Mouse (Mus musculus): ENCODE measurements around the gene Grwd1. TPM values are rescaled to one million over a fixed set of nuclear protein-coding genes. Genes with fewer than 3 reads are reported as not detected.

Gene Grwd1
- polyA plus RNA-seq, 1 experiment from 2014 or later, result 71.6 TPM

DNA sequence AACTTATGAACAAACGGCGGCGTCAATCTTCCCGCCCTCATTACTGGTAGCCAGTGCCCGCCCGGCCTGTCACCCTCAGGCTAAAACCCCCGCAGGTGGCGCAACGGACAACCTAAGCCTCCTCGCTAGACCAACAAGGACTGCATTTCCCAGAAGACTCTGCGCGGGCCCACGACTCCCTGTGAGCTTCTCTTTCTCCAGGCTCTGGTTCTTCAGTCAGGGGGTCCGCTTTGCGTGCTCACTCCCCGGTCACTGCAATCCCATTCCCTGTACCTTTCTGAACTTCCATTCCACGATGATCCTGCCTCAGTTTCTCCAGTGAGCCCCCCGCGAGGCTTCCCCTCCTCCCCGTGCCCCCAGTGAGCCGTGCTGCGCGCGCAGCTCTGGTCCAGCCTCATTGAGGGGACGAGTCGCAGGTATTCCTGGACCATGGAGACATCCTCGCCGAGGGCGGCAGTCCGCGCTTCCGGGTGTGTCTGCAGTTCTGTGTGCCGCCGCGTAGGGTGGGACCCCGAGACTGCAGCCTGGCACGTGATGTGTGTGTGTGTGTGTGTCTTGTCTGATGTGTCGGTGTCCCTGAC lies 47.1 kb downstream of the Grwd1 start, which contains the start of gene Lmtk3:
TSS of gene Lmtk3 (plus strand) at position 228 of the 581 bp plus-strand sequence.
- H3K9me3 ChIP-seq, result no peaks in the 10 kb centered on the region
- H3K36me3 ChIP-seq, result peaks cover 12% of the 10 kb centered on the region
- H3K4me1 ChIP-seq, result peaks cover 34% of the 10 kb centered on the region
- H3K27ac ChIP-seq, result no peak within 1 kb of the TSS; the same call in 1 of the 2 replicates
- H3K4me2 ChIP-seq (replicated peaks), result peak within 1 kb of the TSS; percentile 85
- peak within 1 kb of the TSS; percentile 88 for H3K4me3 ChIP-seq
- peak; percentile 16; the same call in 1 of the 2 replicates for ATAC-seq (ENCODE audit: low FRiP score, low read depth)
- peak within 1 kb of the TSS; percentile 74 for H3K9ac ChIP-seq
- peaks cover 17% of the 10 kb centered on the region for H3K27me3 ChIP-seq
- under 1% methylated on average over 38 of the region's 38 CpGs for WGBS

DNA sequence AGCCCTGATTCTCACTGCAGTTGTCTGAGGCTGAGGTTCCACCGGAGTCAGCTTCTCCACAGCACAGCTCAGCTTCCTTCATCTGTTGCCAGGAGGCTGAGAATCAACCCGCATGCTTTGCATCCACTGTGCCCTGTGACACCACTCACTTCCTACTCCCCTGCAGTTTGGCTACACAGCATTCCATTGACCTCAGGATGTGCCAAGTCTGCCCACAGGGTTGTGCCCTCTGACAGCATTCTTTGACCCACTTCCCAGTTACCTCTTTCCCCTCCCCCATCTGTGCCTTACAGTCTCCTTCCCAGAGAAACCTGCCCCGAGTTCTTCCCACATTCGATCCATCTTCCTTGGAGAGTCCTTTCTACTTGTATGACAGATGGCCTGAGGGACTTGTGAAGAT lies 48.5 kb downstream of the Grwd1 start:
- 74% methylated on average over 4 of the region's 4 CpGs for WGBS
- no peak overlapping the region for H3K9ac ChIP-seq
- peaks cover 23% of the 10 kb centered on the region for H3K27me3 ChIP-seq
- H3K4me3 ChIP-seq, result no peak overlapping the region
- H3K4me1 ChIP-seq, result peaks cover 29% of the 10 kb centered on the region
- H3K4me2 ChIP-seq (replicated peaks), result no peak overlapping the region
- no peaks in the 10 kb centered on the region for H3K36me3 ChIP-seq
- no peaks in the 10 kb centered on the region for H3K9me3 ChIP-seq
- no peak overlapping the region for H3K27ac ChIP-seq
- no peak for ATAC-seq (ENCODE audit: low FRiP score, low read depth)

DNA sequence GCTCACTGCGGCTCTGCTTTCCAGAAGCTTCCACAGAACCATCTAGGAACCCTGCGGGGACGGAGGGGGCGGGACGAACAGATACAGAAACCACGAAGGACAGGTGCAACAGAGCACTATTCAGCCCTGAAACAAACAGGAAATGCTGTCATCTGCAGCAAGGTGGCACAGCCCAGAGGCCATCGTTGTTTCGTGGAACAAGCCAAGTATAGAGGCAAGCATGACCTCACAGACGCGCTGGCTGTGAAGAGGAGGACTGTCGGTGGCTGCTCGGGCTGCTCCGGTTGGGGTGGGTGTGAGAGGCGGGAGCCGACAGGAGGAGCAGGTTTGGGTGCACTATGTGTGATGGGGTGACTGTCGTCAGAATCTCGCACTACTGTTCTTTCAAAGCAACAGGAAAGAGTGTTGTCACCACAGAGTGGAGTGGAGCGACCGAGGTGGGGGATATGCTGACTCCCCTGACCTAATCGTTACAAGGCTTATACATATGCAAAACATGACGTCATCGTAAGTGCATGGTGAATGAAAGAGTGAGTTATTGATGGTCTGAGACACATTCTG lies 51.6 kb downstream of the Grwd1 start:
- no peak overlapping the region for H3K4me3 ChIP-seq
- H3K27ac ChIP-seq, result no peak overlapping the region
- H3K4me2 ChIP-seq (replicated peaks), result peak overlapping the region; percentile 35; the same call in 1 of the 2 replicates
- no peaks in the 10 kb centered on the region for H3K9me3 ChIP-seq
- peak overlapping the region; percentile 8; the same call in 1 of the 2 replicates for H3K9ac ChIP-seq
- H3K36me3 ChIP-seq, result no peaks in the 10 kb centered on the region
- H3K27me3 ChIP-seq, result peaks cover 23% of the 10 kb centered on the region
- no peak for ATAC-seq (ENCODE audit: low FRiP score, low read depth)
- WGBS, result 25% methylated on average over 22 of the region's 22 CpGs
- H3K4me1 ChIP-seq, result peaks cover 10% of the 10 kb centered on the region

DNA sequence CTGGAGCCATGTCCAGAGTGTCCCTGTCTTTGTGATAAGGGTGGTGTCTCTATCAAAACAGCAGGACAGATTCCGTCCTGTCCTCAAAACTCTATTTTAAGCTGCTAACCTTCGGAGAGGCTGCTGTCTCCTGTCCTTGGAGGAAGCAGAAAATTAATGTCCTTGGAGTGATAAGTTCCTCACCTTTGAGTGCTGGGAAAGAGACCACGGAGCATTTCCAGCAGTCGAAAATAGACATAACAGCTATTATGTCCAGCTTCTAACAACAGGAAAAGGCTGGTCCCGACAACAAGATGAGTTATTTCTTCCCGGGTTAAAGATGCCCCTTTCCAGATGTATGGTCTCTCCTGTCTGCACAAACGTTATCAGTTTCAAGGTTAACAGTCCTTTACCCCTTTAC lies 55.5 kb downstream of the Grwd1 start:
- Histone ChIP-seq H3K4me3 (no peak overlapping the region), H3K4me1 (peaks cover 6% of the 10 kb centered on the region), H3K9me3 (no peaks in the 10 kb centered on the region), H3K27me3 (peaks cover 22% of the 10 kb centered on the region), H3K4me2 (replicated peaks) (no peak overlapping the region), H3K36me3 (no peaks in the 10 kb centered on the region), H3K27ac (no peak overlapping the region), H3K9ac (no peak overlapping the region)
- ATAC-seq (ENCODE audit: low FRiP score, low read depth), result no peak
- 78% methylated on average over 7 of the region's 7 CpGs for WGBS

Other genes with a start within 250 kb of the Grwd1 start
- gene Fgf21, start 215.5 kb downstream of the Grwd1 start, polyA plus RNA-seq (2015; fragmentation: Nextera tagmentation; extraction: Ambion mirVana), result 0.41 and 0.56 TPM in 2 replicates
- 0.29 and 0.47 TPM in 2 replicates for gene Fut1, start 213.7 kb downstream of the Grwd1 start, polyA plus RNA-seq (2015; fragmentation: Nextera tagmentation; extraction: Ambion mirVana)
- 0.11 TPM in 1 of 2 replicates, not detected in the other for gene Izumo1, start 209.1 kb downstream of the Grwd1 start, polyA plus RNA-seq (2015; fragmentation: Nextera tagmentation; extraction: Ambion mirVana)
- gene Rasip1, start 203.5 kb downstream of the Grwd1 start, polyA plus RNA-seq (2015; fragmentation: Nextera tagmentation; extraction: Ambion mirVana), result 7.7 and 9.5 TPM in 2 replicates
- gene Mamstr, start 191.0 kb downstream of the Grwd1 start, polyA plus RNA-seq (2015; fragmentation: Nextera tagmentation; extraction: Ambion mirVana), result 11.4 TPM in 2 replicates
- gene Fut2, start 164.6 kb downstream of the Grwd1 start, polyA plus RNA-seq (2015; fragmentation: Nextera tagmentation; extraction: Ambion mirVana), result 0.47 and 0.74 TPM in 2 replicates
- gene Ntn5, start 146.9 kb downstream of the Grwd1 start, polyA plus RNA-seq (2015; fragmentation: Nextera tagmentation; extraction: Ambion mirVana), result 0.23 and 0.24 TPM in 2 replicates
- 0.45 and 0.55 TPM in 2 replicates for gene Sec1, start 136.5 kb downstream of the Grwd1 start, polyA plus RNA-seq (2015; fragmentation: Nextera tagmentation; extraction: Ambion mirVana)
- gene Car11, start 131.1 kb downstream of the Grwd1 start, polyA plus RNA-seq (2015; fragmentation: Nextera tagmentation; extraction: Ambion mirVana), result 12.2 and 12.5 TPM in 2 replicates
- 4.5 and 6.2 TPM in 2 replicates for gene Dbp, start 125.9 kb downstream of the Grwd1 start, polyA plus RNA-seq (2015; fragmentation: Nextera tagmentation; extraction: Ambion mirVana)
- 1,016 and 1,039 TPM in 2 replicates for gene Rpl18, start 115.5 kb downstream of the Grwd1 start, polyA plus RNA-seq (2015; fragmentation: Nextera tagmentation; extraction: Ambion mirVana)
- gene Sphk2, start 112.9 kb downstream of the Grwd1 start, polyA plus RNA-seq (2015; fragmentation: Nextera tagmentation; extraction: Ambion mirVana), result 33.4 and 36.0 TPM in 2 replicates
- 0.61 and 1.0 TPM in 2 replicates for gene Fam83e, start 109.7 kb downstream of the Grwd1 start, polyA plus RNA-seq (2015; fragmentation: Nextera tagmentation; extraction: Ambion mirVana)
- gene Spaca4, start 105.1 kb downstream of the Grwd1 start, polyA plus RNA-seq (2015; fragmentation: Nextera tagmentation; extraction: Ambion mirVana), result not detected in 2 replicates
- gene Lmtk3, start 47.2 kb downstream of the Grwd1 start, polyA plus RNA-seq (2015; fragmentation: Nextera tagmentation; extraction: Ambion mirVana), result 4.3 and 4.9 TPM in 2 replicates
- 3.1 and 3.7 TPM in 2 replicates for gene Sult2b1, start 46.3 kb downstream of the Grwd1 start, polyA plus RNA-seq (2015; fragmentation: Nextera tagmentation; extraction: Ambion mirVana)
- gene Cyth2, start 16.4 kb downstream of the Grwd1 start, polyA plus RNA-seq (2015; fragmentation: Nextera tagmentation; extraction: Ambion mirVana), result 135 and 137 TPM in 2 replicates
- 2.1 TPM in 2 replicates for gene Kcnj14, start 6.2 kb downstream of the Grwd1 start, polyA plus RNA-seq (2015; fragmentation: Nextera tagmentation; extraction: Ambion mirVana)
- gene Kdelr1, start 41.8 kb upstream of the Grwd1 start, polyA plus RNA-seq (2015; fragmentation: Nextera tagmentation; extraction: Ambion mirVana), result 69.4 and 73.7 TPM in 2 replicates
- gene Grin2d, start 47.4 kb upstream of the Grwd1 start, polyA plus RNA-seq (2015; fragmentation: Nextera tagmentation; extraction: Ambion mirVana), result 0.43 and 0.59 TPM in 2 replicates
- 0.43 and 0.46 TPM in 2 replicates for gene Syngr4, start 65.8 kb upstream of the Grwd1 start, polyA plus RNA-seq (2015; fragmentation: Nextera tagmentation; extraction: Ambion mirVana)
- 4.9 and 5.2 TPM in 2 replicates for gene Tmem143, start 66.0 kb upstream of the Grwd1 start, polyA plus RNA-seq (2015; fragmentation: Nextera tagmentation; extraction: Ambion mirVana)
- gene Emp3, start 90.5 kb upstream of the Grwd1 start, polyA plus RNA-seq (2015; fragmentation: Nextera tagmentation; extraction: Ambion mirVana), result 181 and 186 TPM in 2 replicates
- gene Ccdc114, start 93.1 kb upstream of the Grwd1 start, polyA plus RNA-seq (2015; fragmentation: Nextera tagmentation; extraction: Ambion mirVana), result 4.1 and 4.8 TPM in 2 replicates
- 0.19 and 0.50 TPM in 2 replicates for gene Abcc6, start 199.4 kb upstream of the Grwd1 start, polyA plus RNA-seq (2015; fragmentation: Nextera tagmentation; extraction: Ambion mirVana)
- 24.3 and 26.5 TPM in 2 replicates for gene Nomo1, start 202.8 kb upstream of the Grwd1 start, polyA plus RNA-seq (2015; fragmentation: Nextera tagmentation; extraction: Ambion mirVana)

Measured in limb, embryonic 13.5 days (tissue).